Mouse (Mus musculus): Measurements from ENCODE around the gene Stau1. TPM values are rescaled to one million over a fixed set of nuclear protein-coding genes. Genes with fewer than 3 reads are reported as not detected.

The Stau1 gene
- total and polyA plus RNA-seq, 3 experiments: 14.3 to 48.1 TPM; not detected in 1

DNA sequence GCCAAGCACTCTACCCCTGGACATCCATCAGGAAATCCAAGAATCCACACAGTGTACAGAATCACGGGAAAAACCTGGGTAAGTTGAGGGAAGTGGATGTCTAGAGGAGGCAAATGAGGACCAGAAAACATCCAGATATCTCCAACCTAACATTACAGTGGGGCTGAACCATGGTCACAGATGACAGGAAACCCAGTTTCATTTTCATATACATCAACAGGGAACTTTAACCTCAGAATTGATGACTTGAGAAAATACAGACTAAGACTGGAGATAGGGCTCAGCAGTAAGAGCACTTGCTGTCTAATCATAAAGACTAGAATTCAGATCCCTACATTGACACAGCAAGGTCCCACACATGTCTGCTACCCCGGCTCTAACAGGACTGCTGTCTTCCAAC is 31.3 kb downstream of the Stau1 start:
- Histone ChIP-seq H3K9ac (ENCODE audit: control insufficient read depth, low read depth, low read length, poor library complexity, severe bottlenecking) (no peak overlapping the region), H3K27me3 (ENCODE audit: control insufficient read depth in 1 of 2, insufficient read depth in 2 of 2, low read length in 2 of 2) (no peaks in the 10 kb centered on the region), H3K36me3 (ENCODE audit: control insufficient read depth in 1 of 2, insufficient read depth in 2 of 2, low read length in 2 of 2) (peaks cover 2% of the 10 kb centered on the region in 2 experiments; a peak in 2 of 4 replicates), H3K79me2 (ENCODE audit: control insufficient read depth, insufficient read depth, low read length, poor library complexity) (peaks cover 5% of the 10 kb centered on the region), H3K4me3 (ENCODE audit: control insufficient read depth in 1 of 2, insufficient read depth in 1 of 2, low read depth in 2 of 2, low read length in 2 of 2) (no peak overlapping the region), H3K9me3 (replicated peaks; ENCODE audit: insufficient read depth, low read length) (no peaks in the 10 kb centered on the region), H3K4me1 (ENCODE audit: control insufficient read depth in 1 of 2, insufficient read depth in 2 of 2, low read length in 2 of 2) (peaks cover 0 to 4% of the 10 kb centered on the region in 2 experiments; a peak in 2 of 4 replicates), H3K27ac (ENCODE audit: control insufficient read depth, low read depth, low read length) (no peak overlapping the region)
- no peak for TF ChIP-seq TBP (IDR thresholded peaks at IDR 0.05; ENCODE audit: low read depth, low read length)
- TF ChIP-seq MYB (IDR thresholded peaks at IDR 0.05; ENCODE audit: low read depth, low read length): no peak
- no peak for TF ChIP-seq MYC (IDR thresholded peaks at IDR 0.05; ENCODE audit: low read depth, low read length)
- no peak for TF ChIP-seq POLR2AphosphoS5 (IDR thresholded peaks at IDR 0.05; ENCODE audit: borderline replicate concordance, low read depth, low read length)
- no peak for TF ChIP-seq ZKSCAN1 (IDR thresholded peaks at IDR 0.05; ENCODE audit: low read depth, low read length)
- no peak for TF ChIP-seq JUND (IDR thresholded peaks at IDR 0.05; ENCODE audit: low read depth, low read length)
- no peak for TF ChIP-seq USF1 (IDR thresholded peaks at IDR 0.05; ENCODE audit: low read depth, low read length)
- TF ChIP-seq MXI1 (IDR thresholded peaks at IDR 0.05; ENCODE audit: low read depth, low read length): no peak
- no peak for TF ChIP-seq GABPA (IDR thresholded peaks at IDR 0.05; ENCODE audit: low read depth, low read length)
- no peak for TF ChIP-seq POLR2AphosphoS2 (IDR thresholded peaks at IDR 0.05; ENCODE audit: low read length)
- TF ChIP-seq KAT2A (conservative IDR thresholded peaks at IDR 0.05; ENCODE audit: low read depth, low read length): no peak
- no peak for TF ChIP-seq GATA1 (IDR thresholded peaks at IDR 0.05; ENCODE audit: low read depth, low read length)
- TF ChIP-seq HCFC1 (IDR thresholded peaks at IDR 0.05; ENCODE audit: low read depth, low read length): no peak
- TF ChIP-seq ELF1 (IDR thresholded peaks at IDR 0.05; ENCODE audit: low read depth, low read length): no peak
- no peak for TF ChIP-seq SIN3A (IDR thresholded peaks at IDR 0.05; ENCODE audit: low read length)
- TF ChIP-seq CHD2 (IDR thresholded peaks at IDR 0.05; ENCODE audit: low read length): no peak
- DNase-seq (ENCODE audit: low read depth, low spot score): no peak

DNA sequence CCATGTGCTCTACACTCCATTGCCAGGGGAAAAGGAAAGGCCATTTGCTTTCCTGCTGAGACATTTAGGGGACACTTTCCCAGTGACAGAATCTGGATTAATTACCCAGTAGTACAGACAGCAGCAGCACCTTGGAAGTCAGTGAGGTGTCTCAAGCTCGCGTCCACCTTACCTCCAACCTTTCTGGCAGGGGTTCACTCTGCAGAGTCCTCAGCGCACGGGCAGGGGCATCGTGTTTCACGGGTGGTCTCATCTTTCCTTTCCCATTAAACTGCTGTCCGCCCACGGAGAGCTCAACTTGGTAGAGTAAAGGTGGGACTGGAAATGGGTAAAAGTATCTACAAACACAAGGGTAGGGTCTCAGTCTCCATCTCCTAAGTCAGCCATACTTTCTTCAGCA is 32.8 kb downstream of the Stau1 start:
- no peak overlapping the region for H3K9ac ChIP-seq (ENCODE audit: control insufficient read depth, low read depth, low read length, poor library complexity, severe bottlenecking)
- peaks cover 2% of the 10 kb centered on the region in 2 experiments; a peak in 2 of 4 replicates for H3K36me3 ChIP-seq (ENCODE audit: control insufficient read depth in 1 of 2, insufficient read depth in 2 of 2, low read length in 2 of 2)
- no peaks in the 10 kb centered on the region for H3K9me3 ChIP-seq (replicated peaks; ENCODE audit: insufficient read depth, low read length)
- H3K4me3 ChIP-seq (ENCODE audit: control insufficient read depth in 1 of 2, insufficient read depth in 1 of 2, low read depth in 2 of 2, low read length in 2 of 2): no peak overlapping the region
- H3K27ac ChIP-seq (ENCODE audit: control insufficient read depth, low read depth, low read length): no peak overlapping the region
- H3K79me2 ChIP-seq (ENCODE audit: control insufficient read depth, insufficient read depth, low read length, poor library complexity): peaks cover 2% of the 10 kb centered on the region
- TF ChIP-seq SIN3A (IDR thresholded peaks at IDR 0.05; ENCODE audit: low read length) (no peak), RCOR1 (IDR thresholded peaks at IDR 0.05; ENCODE audit: low read depth, low read length) (no peak), ETS1 (IDR thresholded peaks at IDR 0.05; ENCODE audit: low read depth, low read length) (no peak)
- no peak for DNase-seq (ENCODE audit: low read depth, low spot score)
- peaks cover 0 to 4% of the 10 kb centered on the region in 2 experiments; a peak in 2 of 4 replicates for H3K4me1 ChIP-seq (ENCODE audit: control insufficient read depth in 1 of 2, insufficient read depth in 2 of 2, low read length in 2 of 2)
- no peaks in the 10 kb centered on the region for H3K27me3 ChIP-seq (ENCODE audit: control insufficient read depth in 1 of 2, insufficient read depth in 2 of 2, low read length in 2 of 2)

Data from MEL (cell line).